Mouse (Mus musculus) cerebellum, postnatal 14 days (tissue): ENCODE measurements around the gene Hoxb8.

Experiments
- DNase-seq, 2 experiments: peaks; one replicate each; pipeline ENCODE4 v3.0.0; 2021; ENCODE audit warnings: mixed read lengths in 2 of 2

The Hoxb8 gene

GRCm38 (mm10) chr11:96281855-96282570 is at the start of gene Hoxb8:
Gene Hoxb8, plus strand, starts transcription at chr11:96281905.
- no peak for DNase-seq

GRCm38 (mm10) chr11:96234906-96235305 is 46.8 kb upstream of the Hoxb8 start:
- DNase-seq = peak; percentile 55 to 57

GRCm38 (mm10) chr11:96240211-96240610 is 41.5 kb upstream of the Hoxb8 start:
- peak; percentile 53 to 66 for DNase-seq

GRCm38 (mm10) chr11:96250901-96251300 is 30.8 kb upstream of the Hoxb8 start:
- no peak for DNase-seq

GRCm38 (mm10) chr11:96251480-96252031 is 30.1 kb upstream of the Hoxb8 start:
- no peak for DNase-seq

- DNase-seq = no peak
These were observed 29.1 kb upstream of the Hoxb8 start for GRCm38 (mm10) chr11:96252541-96253120.

- DNase-seq = no peak
These were observed 27.5 kb upstream of the Hoxb8 start for GRCm38 (mm10) chr11:96254221-96254620.

- DNase-seq = no peak
These were observed 26.4 kb upstream of the Hoxb8 start for GRCm38 (mm10) chr11:96255111-96255995.

GRCm38 (mm10) chr11:96255996-96256445 is 25.7 kb upstream of the Hoxb8 start:
- DNase-seq = no peak

GRCm38 (mm10) chr11:96257141-96257540 is 24.6 kb upstream of the Hoxb8 start:
- no peak for DNase-seq

- DNase-seq = no peak
These were observed 22.7 kb upstream of the Hoxb8 start for GRCm38 (mm10) chr11:96259038-96259437.

GRCm38 (mm10) chr11:96259511-96259910 is 22.2 kb upstream of the Hoxb8 start:
- no peak for DNase-seq

GRCm38 (mm10) chr11:96260310-96260970 is 21.3 kb upstream of the Hoxb8 start:
- no peak for DNase-seq

GRCm38 (mm10) chr11:96261323-96261890 is 20.3 kb upstream of the Hoxb8 start:
- peak; percentile 61 to 80 for DNase-seq

GRCm38 (mm10) chr11:96262262-96262830 is 19.4 kb upstream of the Hoxb8 start:
- no peak for DNase-seq

GRCm38 (mm10) chr11:96263636-96264389 is 17.9 kb upstream of the Hoxb8 start:
- no peak for DNase-seq

GRCm38 (mm10) chr11:96264390-96265020 is 17.2 kb upstream of the Hoxb8 start:
- no peak for DNase-seq

- DNase-seq = no peak
These were observed 15.8 kb upstream of the Hoxb8 start for GRCm38 (mm10) chr11:96265954-96266353.

GRCm38 (mm10) chr11:96267021-96267920 is 14.4 kb upstream of the Hoxb8 start:
- no peak for DNase-seq
